Mouse (Mus musculus): ENCODE data around the gene Tgfa. TPM values are rescaled to one million over a fixed set of nuclear protein-coding genes. Genes with fewer than 3 reads are reported as not detected.

Gene Tgfa
- polyA plus RNA-seq, 1 experiment from 2014 or later, result 2.1 TPM

GRCm38 (mm10) chr6:86271130-86271529, 76.1 kb downstream of the Tgfa start:
- 71% methylated on average over 5 of the region's 5 CpGs for WGBS (ENCODE audit: insufficient replicate concordance)
- no peaks in the 10 kb centered on the region for H3K4me1 ChIP-seq
- no peak overlapping the region for H3K4me2 ChIP-seq
- no peak for ATAC-seq
- H3K27me3 ChIP-seq (replicated peaks), result no peaks in the 10 kb centered on the region
- no peaks in the 10 kb centered on the region for H3K36me3 ChIP-seq
- no peak overlapping the region for H3K9ac ChIP-seq
- H3K9me3 ChIP-seq (replicated peaks), result no peaks in the 10 kb centered on the region
- no peak overlapping the region for H3K4me3 ChIP-seq
- no peak overlapping the region for H3K27ac ChIP-seq

- H3K4me1 ChIP-seq, result no peaks in the 10 kb centered on the region
- H3K36me3 ChIP-seq, result no peaks in the 10 kb centered on the region
- no peak overlapping the region for H3K9ac ChIP-seq
- WGBS (ENCODE audit: insufficient replicate concordance), result 75% methylated on average over 4 of the region's 4 CpGs
- H3K27me3 ChIP-seq (replicated peaks), result no peaks in the 10 kb centered on the region
- H3K4me2 ChIP-seq, result no peak overlapping the region
- no peak overlapping the region for H3K4me3 ChIP-seq
- no peak overlapping the region for H3K27ac ChIP-seq
- no peak for ATAC-seq
- H3K9me3 ChIP-seq (replicated peaks), result no peaks in the 10 kb centered on the region
Measured at GRCm38 (mm10) chr6:86275704-86276103, 80.7 kb downstream of the Tgfa start.

GRCm38 (mm10) chr6:86276816-86277215, 81.8 kb downstream of the Tgfa start:
- H3K36me3 ChIP-seq, result no peaks in the 10 kb centered on the region
- no peak overlapping the region for H3K27ac ChIP-seq
- WGBS (ENCODE audit: insufficient replicate concordance), result 74% methylated on average over 2 of the region's 2 CpGs
- no peaks in the 10 kb centered on the region for H3K27me3 ChIP-seq (replicated peaks)
- H3K4me3 ChIP-seq, result no peak overlapping the region
- H3K4me1 ChIP-seq, result no peaks in the 10 kb centered on the region
- no peak for ATAC-seq
- no peak overlapping the region for H3K9ac ChIP-seq
- no peak overlapping the region for H3K4me2 ChIP-seq
- no peaks in the 10 kb centered on the region for H3K9me3 ChIP-seq (replicated peaks)

- no peaks in the 10 kb centered on the region for H3K9me3 ChIP-seq (replicated peaks)
- no peak overlapping the region for H3K4me2 ChIP-seq
- no peaks in the 10 kb centered on the region for H3K36me3 ChIP-seq
- 53% methylated on average over 7 of the region's 7 CpGs for WGBS (ENCODE audit: insufficient replicate concordance)
- H3K4me3 ChIP-seq, result no peak overlapping the region
- no peak overlapping the region for H3K27ac ChIP-seq
- no peak overlapping the region for H3K9ac ChIP-seq
- no peaks in the 10 kb centered on the region for H3K27me3 ChIP-seq (replicated peaks)
- no peak for ATAC-seq
- H3K4me1 ChIP-seq, result no peaks in the 10 kb centered on the region
Measured at GRCm38 (mm10) chr6:86277620-86278019, 82.6 kb downstream of the Tgfa start.

GRCm38 (mm10) chr6:86281573-86282210, 86.7 kb downstream of the Tgfa start:
- H3K9ac ChIP-seq, result no peak overlapping the region
- H3K27me3 ChIP-seq (replicated peaks), result 0 out of 2 replicates have a peak, but pooled peaks cover 3% of the 10 kb centered on the region
- ATAC-seq, result no peak
- H3K36me3 ChIP-seq, result no peaks in the 10 kb centered on the region
- no peak overlapping the region for H3K27ac ChIP-seq
- WGBS (ENCODE audit: insufficient replicate concordance), result 68% methylated on average over 11 of the region's 11 CpGs
- H3K4me1 ChIP-seq, result no peaks in the 10 kb centered on the region
- no peak overlapping the region for H3K4me3 ChIP-seq
- no peaks in the 10 kb centered on the region for H3K9me3 ChIP-seq (replicated peaks)
- no peak overlapping the region for H3K4me2 ChIP-seq

- Histone ChIP-seq H3K27me3 (replicated peaks) (no peaks in the 10 kb centered on the region), H3K36me3 (no peaks in the 10 kb centered on the region), H3K4me2 (no peak overlapping the region), H3K4me3 (no peak overlapping the region), H3K9ac (no peak overlapping the region), H3K4me1 (no peaks in the 10 kb centered on the region), H3K27ac (no peak overlapping the region), H3K9me3 (replicated peaks) (no peaks in the 10 kb centered on the region)
- ATAC-seq, result no peak
- 73% methylated on average over 8 of the region's 8 CpGs for WGBS (ENCODE audit: insufficient replicate concordance)
Measured at GRCm38 (mm10) chr6:86293301-86293700, 98.3 kb downstream of the Tgfa start.

- H3K27ac ChIP-seq, result no peak overlapping the region
- ATAC-seq, result no peak
- no peaks in the 10 kb centered on the region for H3K4me1 ChIP-seq
- H3K4me3 ChIP-seq, result no peak overlapping the region
- H3K36me3 ChIP-seq, result no peaks in the 10 kb centered on the region
- H3K9me3 ChIP-seq (replicated peaks), result no peaks in the 10 kb centered on the region
- 50% methylated on average over 8 of the region's 8 CpGs for WGBS (ENCODE audit: insufficient replicate concordance)
- no peak overlapping the region for H3K4me2 ChIP-seq
- no peaks in the 10 kb centered on the region for H3K27me3 ChIP-seq (replicated peaks)
- no peak overlapping the region for H3K9ac ChIP-seq
Measured at GRCm38 (mm10) chr6:86295451-86295850, 100.4 kb downstream of the Tgfa start.

- Histone ChIP-seq H3K9ac (no peak overlapping the region), H3K4me3 (no peak overlapping the region), H3K4me2 (no peak overlapping the region), H3K36me3 (no peaks in the 10 kb centered on the region), H3K27me3 (replicated peaks) (no peaks in the 10 kb centered on the region), H3K9me3 (replicated peaks) (no peaks in the 10 kb centered on the region), H3K27ac (no peak overlapping the region), H3K4me1 (no peaks in the 10 kb centered on the region)
- ATAC-seq, result no peak
- WGBS (ENCODE audit: insufficient replicate concordance), result 69% methylated on average over 3 of the region's 3 CpGs
Measured at GRCm38 (mm10) chr6:86296126-86296525, 101.1 kb downstream of the Tgfa start.

- Histone ChIP-seq H3K4me3 (no peak overlapping the region), H3K4me2 (no peak overlapping the region), H3K9ac (no peak overlapping the region), H3K4me1 (no peaks in the 10 kb centered on the region), H3K9me3 (replicated peaks) (no peaks in the 10 kb centered on the region), H3K27me3 (replicated peaks) (no peaks in the 10 kb centered on the region), H3K27ac (no peak overlapping the region), H3K36me3 (no peaks in the 10 kb centered on the region)
- 76% methylated on average over 2 of the region's 2 CpGs for WGBS (ENCODE audit: insufficient replicate concordance)
- ATAC-seq, result no peak
Measured at GRCm38 (mm10) chr6:86296938-86297337, 101.9 kb downstream of the Tgfa start.

GRCm38 (mm10) chr6:86298961-86299360, 103.9 kb downstream of the Tgfa start:
- no peak overlapping the region for H3K27ac ChIP-seq
- no peaks in the 10 kb centered on the region for H3K9me3 ChIP-seq (replicated peaks)
- no peak overlapping the region for H3K4me3 ChIP-seq
- ATAC-seq, result no peak
- no peaks in the 10 kb centered on the region for H3K27me3 ChIP-seq (replicated peaks)
- H3K4me2 ChIP-seq, result no peak overlapping the region
- H3K9ac ChIP-seq, result no peak overlapping the region
- no peaks in the 10 kb centered on the region for H3K36me3 ChIP-seq
- H3K4me1 ChIP-seq, result no peaks in the 10 kb centered on the region
- WGBS (ENCODE audit: insufficient replicate concordance), result 75% methylated on average over 3 of the region's 3 CpGs

GRCm38 (mm10) chr6:86299381-86299780, 104.4 kb downstream of the Tgfa start:
- Histone ChIP-seq H3K4me3 (no peak overlapping the region), H3K4me2 (no peak overlapping the region), H3K27me3 (replicated peaks) (no peaks in the 10 kb centered on the region), H3K9ac (no peak overlapping the region), H3K36me3 (no peaks in the 10 kb centered on the region), H3K4me1 (no peaks in the 10 kb centered on the region), H3K9me3 (replicated peaks) (no peaks in the 10 kb centered on the region), H3K27ac (no peak overlapping the region)
- 65% methylated on average over 2 of the region's 2 CpGs for WGBS (ENCODE audit: insufficient replicate concordance)
- no peak for ATAC-seq

- Histone ChIP-seq H3K9ac (no peak overlapping the region), H3K36me3 (no peaks in the 10 kb centered on the region), H3K9me3 (replicated peaks) (no peaks in the 10 kb centered on the region), H3K4me1 (0 out of 2 replicates have a peak, but pooled peaks cover 9% of the 10 kb centered on the region), H3K4me3 (no peak overlapping the region), H3K27me3 (replicated peaks) (no peaks in the 10 kb centered on the region), H3K27ac (no peak overlapping the region), H3K4me2 (no peak overlapping the region)
- peak; percentile 78 for ATAC-seq
- 48% methylated on average over 4 of the region's 4 CpGs for WGBS (ENCODE audit: insufficient replicate concordance)
Measured at GRCm38 (mm10) chr6:86305680-86306079, 110.7 kb downstream of the Tgfa start.

GRCm38 (mm10) chr6:86314011-86314410, 119.0 kb downstream of the Tgfa start:
- H3K9me3 ChIP-seq (replicated peaks), result no peaks in the 10 kb centered on the region
- no peak for ATAC-seq
- no peaks in the 10 kb centered on the region for H3K36me3 ChIP-seq
- 79% methylated on average over 1 of the region's 1 CpGs for WGBS (ENCODE audit: insufficient replicate concordance)
- H3K27me3 ChIP-seq (replicated peaks), result no peaks in the 10 kb centered on the region
- H3K27ac ChIP-seq, result no peak overlapping the region
- no peak overlapping the region for H3K9ac ChIP-seq
- H3K4me3 ChIP-seq, result no peak overlapping the region
- no peak overlapping the region for H3K4me2 ChIP-seq
- no peaks in the 10 kb centered on the region for H3K4me1 ChIP-seq
